Mouse (Mus musculus) liver, embryonic 14.5 days (tissue): ENCODE data around the gene Cox17.

Source experiments
- CTCF ChIP-seq: IDR thresholded peaks from 2 replicates; pipeline ENCODE4 v1.5.1; 2016; ENCODE audit warnings: antibody characterized with exemption, low read depth, control low read depth
- EP300 ChIP-seq: IDR thresholded peaks from 2 replicates; pipeline ENCODE4 v1.6.1; 2016; ENCODE audit warnings: antibody characterized with exemption, low read depth

- TF ChIP-seq CTCF, result no peak
- TF ChIP-seq EP300, result no peak
Measured at GRCm38 (mm10) chr16:38334431-38334830, 12.4 kb upstream of the Cox17 start.
